Mouse (Mus musculus): ENCODE measurements around the gene Tcp11l2.

GRCm38 (mm10) chr10:84646506-84647102 is 70.2 kb downstream of the Tcp11l2 start:
- TF ChIP-seq CTCF (IDR thresholded peaks at IDR 0.05; ENCODE audit: borderline replicate concordance, insufficient read depth, low read depth, low read length) (no peak), POLR2A (IDR thresholded peaks at IDR 0.05; ENCODE audit: borderline replicate concordance, insufficient read depth, low read length) (no peak)
